Mouse (Mus musculus): ENCODE data around the gene Pgm1.

- no peak for TF ChIP-seq CTCF (IDR thresholded peaks at IDR 0.05; ENCODE audit: control insufficient read depth, insufficient read depth, insufficient replicate concordance, low read depth, low read length)
- no peak for TF ChIP-seq POLR2A (IDR thresholded peaks at IDR 0.05; ENCODE audit: control insufficient read depth, low read depth, low read length)
These were observed 651 bp downstream of the Pgm1 start, which contains the start of gene Itgb3bp for GRCm38 (mm10) chr4:99929613-99930517.
